Mouse (Mus musculus): ENCODE measurements at regions not wholly inside any gene's neighbourhood (a gene's known extent, or its start where the extent isn't known, plus 50 kb on each side); places are given as distances from the start of the nearest gene placed in this dataset.

- no peak for TF ChIP-seq CTCF (IDR thresholded peaks at IDR 0.05; ENCODE audit: low read depth, low read length)
- TF ChIP-seq GATA1 (IDR thresholded peaks at IDR 0.05; ENCODE audit: borderline replicate concordance, low read length): no peak
- TF ChIP-seq TAL1 (conservative IDR thresholded peaks at IDR 0.05; ENCODE audit: low read depth, low read length): no peak
- TF ChIP-seq POLR2AphosphoS5 (IDR thresholded peaks at IDR 0.05; ENCODE audit: insufficient replicate concordance, low read depth, low read length): no peak
- no peak for TF ChIP-seq GATA2 (IDR thresholded peaks at IDR 0.05; ENCODE audit: borderline replicate concordance, low read depth, low read length)
Observed at GRCm38 (mm10) chr5:126799698-126800279, 441.8 kb upstream of the Tmem132c start.
